Mouse (Mus musculus) retina, embryonic 14.5 days (tissue): ENCODE measurements around the gene Dusp10.

Source experiments
- DNase-seq: peaks from one replicate; pipeline ENCODE4 v3.0.0-alpha.2; 2015; ENCODE audit warnings: low spot score

Gene Dusp10

DNA sequence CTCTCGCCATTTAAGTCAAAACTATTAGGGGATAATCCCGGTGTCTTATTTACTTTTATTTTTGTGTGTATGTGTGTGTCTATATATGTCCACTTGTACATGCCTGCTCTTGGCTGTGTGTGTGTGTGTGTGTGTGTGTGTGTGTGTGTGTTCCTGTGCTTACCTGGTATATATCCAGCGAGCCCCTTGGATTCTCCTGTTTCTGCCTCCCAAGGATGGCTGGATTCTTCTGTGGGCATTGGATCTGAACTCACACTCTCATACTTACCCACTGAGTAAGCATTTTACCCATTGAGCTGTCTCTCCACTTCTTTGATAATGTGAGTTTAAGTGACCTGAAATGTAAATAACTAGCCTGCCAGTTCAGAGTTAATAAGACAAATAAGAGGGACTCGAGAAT lies 40.6 kb downstream of the Dusp10 start:
- no peak for DNase-seq

DNA sequence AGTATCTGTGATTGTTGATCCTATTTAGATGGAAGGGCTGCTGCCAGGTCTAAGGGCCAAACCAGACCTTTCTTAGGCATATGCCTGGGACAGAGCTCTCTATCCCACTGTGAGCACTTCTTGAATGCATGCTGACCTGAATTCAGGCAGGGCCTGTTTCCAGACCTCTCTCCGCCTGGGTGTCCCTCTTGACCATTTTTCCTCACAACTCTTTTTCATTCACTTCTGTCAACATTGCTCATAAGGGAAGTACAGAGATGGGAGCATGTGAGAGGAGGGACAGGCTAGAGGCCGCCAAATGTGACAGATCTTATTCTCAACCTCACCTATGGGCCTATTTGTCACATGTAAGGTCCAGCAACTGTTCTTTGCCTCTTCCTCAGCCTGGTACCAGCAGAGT lies 41.1 kb downstream of the Dusp10 start:
- DNase-seq, result no peak

DNA sequence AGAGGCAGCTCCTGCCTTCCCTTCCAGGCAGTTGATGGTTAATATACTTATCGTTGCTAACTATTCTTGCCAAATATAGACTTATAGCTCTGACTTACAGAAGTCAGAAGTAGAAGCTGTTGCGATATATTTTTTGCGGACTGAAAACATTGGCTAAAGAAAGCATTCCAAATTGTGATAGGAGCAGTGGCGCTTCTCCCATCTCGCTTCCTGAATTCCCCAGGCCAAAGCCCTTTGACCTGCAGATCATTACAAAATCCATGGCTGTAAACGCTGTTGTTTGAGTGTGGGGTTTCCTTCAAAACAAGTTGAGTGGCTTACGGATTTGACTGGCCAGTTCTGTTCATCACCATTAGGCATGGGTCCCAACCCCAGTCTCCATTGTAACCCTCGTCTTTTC lies 45.1 kb downstream of the Dusp10 start:
- no peak for DNase-seq

DNA sequence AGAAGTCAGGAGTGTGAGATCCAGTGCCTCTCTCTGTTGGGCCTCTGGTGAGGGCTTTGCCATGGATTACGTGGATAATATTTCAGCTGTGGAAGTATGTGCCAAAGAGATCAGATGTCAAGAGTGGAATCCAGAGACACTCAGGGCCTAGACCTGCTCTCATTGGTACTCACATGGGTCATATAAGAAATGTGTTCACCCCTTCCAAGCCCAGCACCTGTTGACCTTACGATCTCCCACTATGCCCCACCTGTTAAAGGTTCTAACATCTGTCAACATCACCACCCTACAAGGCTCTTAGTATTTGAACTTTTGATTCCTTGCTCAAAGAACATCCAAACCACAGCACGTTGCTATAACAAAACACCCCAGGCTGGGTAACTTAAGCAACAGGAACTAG lies 46.7 kb downstream of the Dusp10 start:
- DNase-seq, result no peak

DNA sequence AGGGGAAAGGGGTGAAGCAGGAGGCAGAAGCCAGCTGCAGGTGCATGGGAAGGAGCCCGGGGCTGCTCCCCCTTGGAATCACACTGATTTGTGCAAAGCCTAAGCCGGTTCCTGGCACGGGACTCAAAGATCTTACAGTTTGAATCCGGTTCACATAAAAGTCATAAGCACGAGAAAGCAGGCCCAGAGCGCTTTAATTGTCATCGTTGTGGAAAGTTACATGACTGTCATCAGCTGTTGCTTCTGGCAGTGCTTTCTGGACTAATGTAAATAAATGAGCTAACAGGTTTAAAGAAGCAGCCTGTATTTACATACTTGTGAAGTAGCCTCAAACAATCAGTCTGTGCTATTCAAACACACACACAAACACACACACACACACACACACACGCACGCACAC lies 47.3 kb downstream of the Dusp10 start:
- DNase-seq, result no peak

DNA sequence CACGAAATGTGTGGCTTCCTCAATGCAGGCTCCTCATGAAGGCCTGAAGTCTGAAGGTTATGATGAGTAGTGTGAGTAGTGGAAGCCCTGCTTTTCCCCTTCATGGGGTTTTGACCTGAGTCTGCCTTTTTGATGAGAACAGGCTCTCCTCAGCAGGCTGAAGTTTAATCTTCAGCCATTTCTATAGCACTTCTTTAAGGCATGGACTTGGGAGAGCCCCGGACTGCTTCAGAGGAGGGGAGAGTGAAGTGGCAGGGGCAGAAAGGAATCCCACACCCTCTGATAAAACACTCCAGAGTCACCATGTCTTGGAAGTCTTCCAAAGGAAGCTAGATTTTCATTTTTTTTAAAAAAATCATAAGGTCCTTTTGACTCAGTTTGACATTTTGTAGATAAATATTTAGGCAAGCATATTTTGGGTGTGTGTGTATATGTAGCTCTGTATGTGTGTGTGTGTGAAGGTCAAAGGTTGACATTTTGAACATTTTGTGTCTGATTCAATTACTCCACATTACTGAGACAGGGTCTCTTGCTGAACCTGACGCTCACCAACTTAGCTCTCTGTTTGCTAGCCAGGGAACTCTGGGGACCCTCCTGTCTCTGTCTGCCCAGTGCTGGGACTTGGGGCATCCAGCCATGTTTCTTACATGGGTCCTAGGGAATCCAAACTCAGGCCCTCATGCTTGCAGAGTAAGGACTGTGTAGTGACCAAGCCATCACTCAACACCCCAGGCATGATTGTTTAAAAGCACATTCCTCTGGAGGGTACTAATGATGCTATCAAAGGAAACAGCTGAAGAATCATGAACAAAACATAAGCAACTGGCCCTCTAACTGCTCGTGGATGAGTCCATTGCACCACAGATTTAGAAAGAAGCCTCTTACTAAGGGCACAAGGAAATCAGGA lies 48.0 kb downstream of the Dusp10 start:
- no peak for DNase-seq

DNA sequence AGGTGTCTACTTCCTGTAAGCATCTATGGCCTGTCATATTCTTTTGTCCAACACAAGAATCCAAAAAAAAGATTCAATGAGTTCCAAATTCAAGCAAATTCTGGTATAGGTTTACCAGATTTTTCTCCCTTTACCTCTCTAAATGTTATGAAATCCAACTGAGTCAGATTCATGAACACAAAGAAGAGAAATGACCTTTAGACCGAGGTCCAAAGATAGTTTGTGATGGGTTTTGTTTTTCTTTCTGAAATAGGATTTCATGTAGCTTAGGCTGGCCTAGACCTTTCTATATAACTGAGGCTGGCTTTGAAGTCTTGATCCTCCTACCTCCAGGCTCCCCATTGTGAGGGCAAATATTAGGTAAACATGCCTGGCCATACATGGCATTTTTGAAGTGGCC lies 48.8 kb downstream of the Dusp10 start:
- no peak for DNase-seq

DNA sequence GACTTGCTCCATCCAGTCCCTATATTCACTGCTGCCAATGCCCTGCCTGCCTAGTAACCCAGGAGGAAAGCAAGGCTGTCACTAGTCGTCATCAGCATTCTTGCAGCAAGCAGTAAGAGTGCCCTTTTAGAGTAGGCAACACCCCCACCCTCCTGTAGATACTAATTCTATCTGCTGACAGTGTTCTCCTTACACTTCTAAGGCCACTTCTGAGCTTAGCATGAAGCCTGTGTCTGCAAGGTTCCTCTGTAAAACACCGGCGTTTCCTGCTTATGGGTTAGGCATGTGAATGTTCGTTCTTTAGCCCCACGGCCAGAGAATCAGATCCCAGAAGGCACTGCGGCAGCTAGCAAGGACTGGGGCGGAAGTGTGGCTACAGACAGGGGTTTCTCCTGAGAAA lies 51.2 kb downstream of the Dusp10 start:
- no peak for DNase-seq

DNA sequence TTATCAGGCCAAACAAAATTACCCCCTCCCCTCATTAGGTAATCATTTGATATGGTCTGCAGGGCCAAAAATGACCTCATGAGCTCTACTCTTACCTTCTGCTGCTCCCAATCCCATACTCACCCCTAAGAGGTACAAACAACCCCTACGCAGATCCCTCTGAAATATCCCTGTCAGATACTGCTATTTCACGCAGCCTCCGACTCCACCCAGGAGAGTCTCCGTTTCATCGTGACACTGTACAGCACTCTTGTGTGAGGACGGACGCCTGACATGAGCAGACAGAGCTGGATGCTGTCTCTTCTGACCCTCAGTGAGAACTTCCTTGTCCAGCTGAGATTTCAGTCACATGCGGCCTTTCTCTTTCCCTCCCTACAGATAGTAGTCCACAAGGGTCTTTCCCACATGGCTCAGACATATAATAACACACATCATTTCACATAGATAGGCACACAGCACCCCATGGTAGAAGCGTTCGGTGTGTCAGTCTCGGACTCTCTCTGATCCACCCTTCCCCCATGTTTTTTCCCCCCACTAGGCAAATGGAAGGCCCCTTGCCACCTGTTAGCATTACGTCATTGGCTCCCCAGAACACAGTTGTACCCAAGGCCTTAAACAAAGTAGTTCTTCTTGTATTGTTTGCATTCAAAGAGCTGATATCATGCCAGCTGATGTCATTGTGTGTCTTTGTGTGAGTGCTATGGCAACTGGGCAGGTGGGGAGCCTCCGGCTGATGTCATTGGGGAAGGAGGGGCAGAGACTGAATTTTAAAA lies 52.7 kb downstream of the Dusp10 start:
- no peak for DNase-seq

DNA sequence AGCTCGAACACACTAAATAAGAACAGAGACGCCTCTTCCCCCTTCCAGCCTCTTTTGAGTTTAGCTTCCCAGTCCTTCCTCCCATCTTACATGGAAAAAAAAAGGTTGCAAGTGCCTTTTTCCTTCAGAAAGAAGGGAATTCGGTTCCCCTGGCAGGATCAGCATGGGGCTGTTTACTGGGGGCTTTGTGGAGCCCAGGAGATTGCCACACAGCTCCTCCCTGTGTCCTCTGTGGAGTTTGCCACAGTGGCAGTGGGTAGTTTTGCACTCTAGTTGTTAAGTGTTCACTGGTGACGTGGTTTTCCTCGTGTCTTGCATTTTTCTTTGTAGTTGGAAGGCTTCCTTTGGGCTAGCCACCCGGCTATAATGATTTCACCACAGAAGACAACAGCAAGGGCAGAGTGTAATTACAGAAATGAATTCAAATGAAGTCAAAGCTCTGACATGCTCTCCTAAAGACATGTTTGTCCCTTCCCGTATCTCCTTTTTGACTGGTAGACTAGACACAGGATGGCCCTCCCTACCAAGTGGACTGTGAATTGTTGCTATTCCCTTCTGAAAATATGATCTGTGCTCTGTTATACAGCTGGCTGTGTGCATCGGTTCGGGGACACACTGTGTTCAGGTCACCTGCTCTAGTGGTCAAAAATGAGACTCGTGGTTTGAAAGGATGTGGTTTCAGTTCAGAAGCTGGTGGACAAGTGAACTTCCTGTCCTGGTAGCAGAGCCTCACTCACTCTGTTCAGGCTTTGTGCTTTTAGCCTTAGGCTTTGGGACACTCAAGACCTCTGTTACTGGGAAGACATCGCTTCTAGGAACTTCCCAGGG lies 53.6 kb downstream of the Dusp10 start:
- no peak for DNase-seq

DNA sequence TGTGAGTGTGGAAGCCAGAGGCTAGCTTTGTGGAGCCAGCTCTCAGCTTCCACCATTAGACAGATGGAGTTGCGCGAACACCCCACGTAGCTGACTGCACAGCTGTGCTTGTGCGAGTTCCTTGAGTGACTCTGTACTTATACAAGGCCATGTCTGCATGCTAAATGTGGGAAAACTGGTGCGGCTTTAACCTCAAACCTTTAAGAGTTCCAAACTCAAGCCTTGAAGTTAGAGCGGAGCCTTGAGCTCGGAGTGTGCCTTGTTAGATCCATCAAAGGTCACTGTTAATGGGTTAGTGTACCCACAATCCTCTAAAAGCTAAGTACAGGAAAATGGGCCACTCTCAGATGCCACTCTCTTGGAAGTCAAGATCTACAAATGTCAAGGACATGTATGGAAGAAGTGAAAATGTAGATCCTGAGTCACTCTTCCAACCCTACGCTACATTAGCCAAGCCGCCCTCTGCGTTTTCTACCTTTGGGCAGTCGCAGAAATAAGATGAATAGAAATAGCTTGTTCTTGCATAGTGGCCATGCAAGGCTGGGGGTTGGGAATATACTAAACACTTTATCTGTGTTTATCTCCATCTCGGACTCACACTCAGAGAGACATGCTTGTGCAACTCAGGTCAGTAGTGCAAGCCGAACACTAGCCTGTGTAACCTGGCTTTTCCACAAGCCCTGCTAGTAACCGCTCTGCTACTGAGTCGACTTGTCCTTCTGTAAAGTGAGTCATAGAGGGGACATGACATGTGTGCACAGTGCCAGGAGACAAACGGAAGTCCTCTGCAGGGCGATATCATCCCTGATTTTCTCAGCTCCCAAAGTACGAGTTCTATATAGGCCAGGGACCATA lies 54.8 kb downstream of the Dusp10 start:
- no peak for DNase-seq

DNA sequence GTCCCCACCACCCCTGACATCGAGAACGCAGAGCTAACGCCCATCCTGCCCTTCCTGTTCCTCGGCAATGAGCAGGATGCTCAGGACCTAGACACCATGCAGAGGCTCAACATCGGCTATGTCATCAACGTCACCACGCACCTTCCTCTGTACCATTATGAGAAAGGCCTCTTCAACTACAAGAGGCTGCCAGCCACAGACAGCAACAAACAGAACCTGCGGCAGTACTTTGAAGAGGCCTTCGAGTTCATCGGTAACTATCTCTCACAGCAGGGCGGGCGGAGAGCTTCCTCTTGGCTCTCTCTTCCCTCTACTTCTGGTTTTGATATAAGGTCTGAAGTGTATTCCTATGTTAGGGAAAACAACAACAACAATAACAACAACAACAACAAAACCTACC lies 55.9 kb downstream of the Dusp10 start:
- no peak for DNase-seq

DNA sequence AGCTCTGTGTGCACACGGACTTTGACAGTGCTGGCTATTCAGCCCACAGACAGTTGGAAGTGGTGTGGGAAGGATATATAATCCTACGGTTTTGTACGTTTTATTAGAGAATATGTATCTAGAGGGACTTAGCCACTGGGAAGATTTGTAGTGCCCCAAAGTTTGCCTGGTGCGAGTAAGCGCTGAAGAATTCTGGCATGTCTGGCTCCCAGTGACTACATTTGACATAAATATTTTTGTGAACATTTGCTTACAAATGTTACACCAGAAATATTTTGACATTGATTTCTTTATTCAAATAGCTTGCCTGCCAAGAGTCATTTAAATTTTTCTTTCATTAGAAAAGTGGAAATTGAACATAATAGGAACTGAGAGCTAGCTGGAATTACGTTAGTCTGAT lies 63.0 kb downstream of the Dusp10 start:
- no peak for DNase-seq

DNA sequence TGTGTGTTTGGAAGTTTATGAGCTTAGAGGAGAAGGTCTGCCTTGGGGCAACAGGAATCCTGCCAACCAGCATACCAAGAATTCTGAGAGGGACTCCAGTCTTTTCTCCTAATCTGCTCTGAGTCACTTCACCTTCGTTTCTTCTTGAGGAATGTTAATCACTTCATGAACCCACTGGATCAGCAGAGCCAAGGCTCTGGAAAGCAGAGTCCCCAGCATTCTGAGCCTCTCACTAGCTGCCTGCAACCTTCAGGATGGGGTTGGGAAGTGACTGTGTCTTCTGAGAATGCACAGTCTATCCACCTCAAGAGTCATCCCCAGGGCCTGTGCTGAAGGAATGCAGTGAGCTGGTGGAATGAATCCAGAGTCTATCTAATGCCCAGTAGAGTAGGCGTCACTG lies 63.7 kb downstream of the Dusp10 start:
- DNase-seq, result no peak

DNA sequence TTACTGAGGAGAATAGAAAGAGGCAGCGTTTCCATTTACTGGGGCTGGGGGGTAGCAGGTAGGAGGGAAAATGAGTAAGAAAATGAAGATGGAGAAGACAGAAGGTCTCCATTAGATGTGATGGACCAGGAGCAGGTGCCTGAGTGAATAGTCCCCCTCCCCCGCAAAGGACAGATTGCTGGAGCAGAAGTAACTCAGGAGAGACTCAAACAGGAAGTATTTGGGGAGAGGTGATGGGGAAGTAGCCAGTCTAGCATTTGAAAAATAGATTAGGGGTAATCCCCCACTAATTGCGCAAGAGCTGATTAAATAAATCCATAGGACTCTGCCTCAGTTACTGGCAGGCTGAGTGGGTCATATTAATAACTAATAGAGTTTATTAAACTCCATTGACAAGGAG lies 66.2 kb downstream of the Dusp10 start:
- no peak for DNase-seq

DNA sequence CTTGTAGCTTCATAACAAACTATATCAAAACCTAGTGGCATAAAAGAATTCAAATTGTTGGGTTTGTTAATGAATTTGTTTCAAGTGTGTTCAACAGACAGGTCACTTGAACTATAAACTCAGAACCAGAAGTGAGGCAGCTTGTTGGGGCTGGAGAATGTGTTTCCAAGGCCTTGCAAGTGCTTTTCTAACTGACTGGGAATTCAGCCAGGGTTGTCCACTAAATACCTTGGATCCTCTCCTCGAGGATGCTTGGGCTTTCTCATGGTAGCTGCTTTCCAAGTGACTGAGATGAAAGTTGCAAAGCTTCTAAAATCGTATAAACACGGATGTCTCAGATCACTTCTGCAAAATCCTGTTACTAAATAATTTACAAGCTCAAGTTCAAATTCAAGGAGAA lies 69.6 kb downstream of the Dusp10 start:
- DNase-seq, result no peak

DNA sequence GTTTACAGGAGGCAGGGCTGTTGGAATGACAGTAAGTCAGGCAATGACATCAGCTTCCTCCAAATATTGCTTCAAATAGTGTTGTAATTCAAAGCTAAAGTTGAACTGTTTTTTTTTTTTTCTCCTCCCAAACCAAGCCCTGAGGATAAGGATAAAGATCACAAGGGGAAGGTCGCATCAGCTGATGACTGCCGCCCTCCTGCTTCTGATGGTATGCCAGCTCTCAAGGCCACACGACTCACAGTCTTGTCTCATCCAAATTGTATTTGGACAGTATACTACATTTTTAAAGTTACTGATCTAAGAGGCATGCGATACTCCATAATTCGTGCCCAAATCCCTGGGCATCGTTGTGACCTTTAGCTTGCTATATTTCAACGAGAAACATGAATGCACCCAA lies 70.1 kb downstream of the Dusp10 start:
- DNase-seq, result no peak

DNA sequence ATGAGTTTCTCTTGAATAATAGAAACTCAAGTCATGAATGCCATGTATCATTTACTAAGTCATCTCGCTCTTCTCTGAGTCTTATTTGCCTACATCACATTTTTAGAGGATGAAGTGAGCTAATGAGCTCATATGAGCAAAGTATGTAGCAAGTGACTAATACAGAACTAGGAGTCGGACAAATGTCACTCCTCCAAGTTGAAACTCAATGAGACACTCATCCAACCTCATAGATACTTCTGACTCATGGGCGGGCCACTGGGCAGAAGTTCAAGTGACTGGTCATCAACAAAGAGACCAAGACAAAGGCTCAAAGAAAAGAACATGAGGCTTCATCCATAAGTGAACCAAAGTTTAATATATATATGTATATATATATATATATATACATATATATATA lies 71.9 kb downstream of the Dusp10 start:
- no peak for DNase-seq

DNA sequence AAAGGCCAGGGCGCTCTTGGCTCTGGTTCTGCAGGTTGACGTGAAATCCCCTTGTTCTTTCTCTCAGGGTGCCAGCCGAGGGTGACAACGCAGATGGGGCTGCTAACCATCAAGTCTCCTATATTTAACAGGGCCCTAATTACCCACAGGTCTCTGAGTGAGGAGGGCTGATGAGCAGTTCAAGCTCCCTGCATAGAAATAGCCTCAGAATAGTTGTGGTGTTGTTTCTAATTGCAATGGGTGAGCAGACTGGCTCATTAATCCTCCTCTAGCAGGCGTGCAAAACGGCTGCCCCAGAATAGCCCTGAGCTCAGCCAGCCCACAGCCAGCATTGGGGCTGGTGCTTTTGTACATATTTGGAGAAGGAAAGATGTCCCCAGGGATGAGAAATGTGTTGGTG lies 77.4 kb downstream of the Dusp10 start:
- DNase-seq, result no peak

DNA sequence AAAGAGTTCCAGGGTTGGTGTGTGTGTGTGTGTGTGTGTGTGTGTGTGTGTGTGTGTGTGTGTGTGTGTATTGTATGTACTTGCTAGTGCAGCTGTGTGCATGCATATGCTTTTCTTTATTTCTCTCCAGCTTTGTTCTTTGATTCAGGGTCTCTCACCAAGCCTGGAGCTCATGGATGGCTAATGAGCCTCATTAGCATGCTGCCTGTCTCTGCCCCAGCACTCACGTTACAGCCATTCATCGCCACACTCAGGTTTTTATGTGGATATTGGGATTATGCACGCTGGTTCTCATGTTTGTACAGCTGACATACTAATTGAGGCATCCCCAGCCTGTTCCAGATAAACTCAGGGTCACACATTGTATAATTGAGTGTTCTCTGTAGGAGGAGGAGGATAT lies 81.8 kb downstream of the Dusp10 start:
- no peak for DNase-seq

DNA sequence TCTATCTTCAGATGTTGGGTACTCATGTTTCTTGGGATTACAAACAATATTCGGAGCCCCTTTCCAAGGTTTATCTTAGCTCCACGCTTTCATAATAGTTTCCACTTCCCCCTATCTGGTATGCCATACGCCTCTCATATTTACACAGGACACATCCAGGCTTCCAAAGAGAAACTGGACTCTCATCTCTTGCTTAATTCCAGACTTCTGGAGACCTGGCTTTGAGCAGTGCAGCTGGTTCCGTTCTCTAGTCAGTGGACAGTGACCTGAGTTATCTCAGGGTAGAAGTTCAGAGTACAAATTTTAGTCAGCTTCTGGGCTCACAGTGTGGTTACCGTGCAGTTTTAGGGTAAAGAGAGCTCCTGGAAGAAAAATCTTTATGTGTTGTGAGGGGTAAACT lies 87.3 kb downstream of the Dusp10 start:
- DNase-seq, result no peak
